Mouse (Mus musculus) layer of hippocampus, adult 2 months (tissue): ENCODE results near the gene Map3k9. TPM values are rescaled to one million over a fixed set of nuclear protein-coding genes. Genes with fewer than 3 reads are reported as not detected.
A peak's percentile ranks its signal among the peaks of the same experiment; 100 is the strongest.

Experiments used
- DNase-seq, 2 experiments: peaks; one replicate each; pipeline ENCODE4 v3.0.0; 2022; ENCODE audit warnings: low spot score in 2 of 2
- H3K27ac ChIP-seq: fragments of 200-600 bp; 2 replicates; pipeline ENCODE4 v1.8.1; 2022
- H3K4me3 ChIP-seq: fragments of 200-600 bp; 2 replicates; pipeline ENCODE4 v1.8.1; 2022; ENCODE audit warnings: mild to moderate bottlenecking
- CTCF ChIP-seq: fragments of 200-600 bp; conservative IDR thresholded peaks from 2 replicates; pipeline ENCODE4 v1.8.1; 2022; ENCODE audit warnings: antibody characterized with exemption, mild to moderate bottlenecking, moderate library complexity
- long read RNA-seq, 2 experiments: library from polyadenylated mRNA; stranded (forward); transcript quantifications; one replicate each; pipeline ENCODE4 v2.0.0; 2021; ENCODE audit warnings: borderline mapping rate in 2 of 2
- total RNA-seq, 2 experiments: library from RNA; stranded (reverse); gene quantifications; 2 replicates each; pipeline ENCODE4 v1.2.3; 2021

Gene Map3k9
- 10 to 100 TPM; 32.0 TPM for total RNA-seq
- long read RNA-seq, experiment 1, partial matches to known transcripts = 2 of 4 reads
- long read RNA-seq, experiment 1, other reads (novel, unspliced or antisense) = 0 of 4 reads
- long read RNA-seq, experiment 2, partial matches to known transcripts = 1 of 3 reads
- long read RNA-seq, experiment 2, other reads (novel, unspliced or antisense) = 2 of 3 reads

- DNase-seq = peak; percentile 94 to 96
- peak within 1 kb of the TSS; percentile 77 for H3K27ac ChIP-seq
- TF ChIP-seq CTCF = peak; percentile 49
- H3K4me3 ChIP-seq = peak within 1 kb of the TSS; percentile 88
Observed at GRCm38 (mm10) chr12:81781105-81781909, at the start of gene Map3k9. Map3k9 (minus strand) TSS chr12:81781175.

GRCm38 (mm10) chr12:81828355-81828754, 47.4 kb upstream of the Map3k9 start:
- Histone ChIP-seq H3K27ac (no peak overlapping the region), H3K4me3 (no peak overlapping the region)
- TF ChIP-seq CTCF = no peak
- no peak for DNase-seq

GRCm38 (mm10) chr12:81822778-81823480, 42.0 kb upstream of the Map3k9 start:
- TF ChIP-seq CTCF = no peak
- Histone ChIP-seq H3K4me3 (no peak overlapping the region), H3K27ac (no peak overlapping the region)
- no peak for DNase-seq

- no peak overlapping the region for H3K4me3 ChIP-seq
Observed at GRCm38 (mm10) chr12:81822176-81822575, 41.2 kb upstream of the Map3k9 start.

GRCm38 (mm10) chr12:81820700-81821099, 39.7 kb upstream of the Map3k9 start:
- peak overlapping the region; percentile 59 for H3K27ac ChIP-seq
- TF ChIP-seq CTCF = no peak
- H3K4me3 ChIP-seq = no peak overlapping the region
- DNase-seq = peak; percentile 37 to 41

More at GRCm38 (mm10) chr12:81822176-81822575, 41.2 kb upstream of the Map3k9 start:
- H3K27ac ChIP-seq = no peak overlapping the region
- DNase-seq = no peak
- no peak for TF ChIP-seq CTCF

GRCm38 (mm10) chr12:81817126-81817505, 36.1 kb upstream of the Map3k9 start:
- no peak for TF ChIP-seq CTCF
- Histone ChIP-seq H3K27ac (no peak overlapping the region), H3K4me3 (no peak overlapping the region)
- DNase-seq = no peak

- H3K4me3 ChIP-seq = no peak overlapping the region
- no peak overlapping the region for H3K27ac ChIP-seq
- TF ChIP-seq CTCF = no peak
- no peak for DNase-seq
Observed at GRCm38 (mm10) chr12:81816330-81817125, 35.6 kb upstream of the Map3k9 start.

- H3K27ac ChIP-seq = no peak overlapping the region
- no peak for DNase-seq
- no peak overlapping the region for H3K4me3 ChIP-seq
- TF ChIP-seq CTCF = no peak
Observed at GRCm38 (mm10) chr12:81814742-81815141, 33.8 kb upstream of the Map3k9 start.

- no peak for TF ChIP-seq CTCF
- H3K27ac ChIP-seq = no peak overlapping the region
- no peak overlapping the region for H3K4me3 ChIP-seq
- DNase-seq = no peak
Observed at GRCm38 (mm10) chr12:81810417-81810816, 29.4 kb upstream of the Map3k9 start.

- Histone ChIP-seq H3K27ac (no peak overlapping the region), H3K4me3 (no peak overlapping the region)
- TF ChIP-seq CTCF = no peak
- no peak for DNase-seq
Observed at GRCm38 (mm10) chr12:81808596-81808995, 27.6 kb upstream of the Map3k9 start.

GRCm38 (mm10) chr12:81807953-81808352, 27.0 kb upstream of the Map3k9 start:
- no peak for TF ChIP-seq CTCF
- H3K27ac ChIP-seq = no peak overlapping the region
- DNase-seq = no peak
- peak overlapping the region; percentile 48; the same call in 1 of the 2 replicates for H3K4me3 ChIP-seq

GRCm38 (mm10) chr12:81807529-81807837, 26.5 kb upstream of the Map3k9 start:
- Histone ChIP-seq H3K27ac (peak overlapping the region; percentile 21; the same call in 1 of the 2 replicates), H3K4me3 (peak overlapping the region; percentile 48)
- no peak for TF ChIP-seq CTCF
- DNase-seq = no peak
